In genomic region chr6:92414478-92415404, GRCm38 (mm10) we compare ENCODE assay signal across 11 mouse cellular contexts.
DNase-seq lines count a peak whose midpoint lies in the region; ATAC-seq lines count a peak whose summit lies in the region.
"Had no signal": no experiment of that assay in that cellular context is flagged by ENCODE, and none has a peak within 500 bp of the region (broad histone marks: within the 10 kb centered on the region; RNA-seq: fewer than 3 reads in every experiment).

No protein-coding gene starts in this region.

- no peaks in the 10 kb centered on the region for H3K9me3 ChIP-seq in kidney, embryonic 14.5 days (ENCODE audit: control insufficient read depth, low read length)
- H3K9me3 ChIP-seq in kidney, embryonic 16.5 days (ENCODE audit: low read length), result no peaks in the 10 kb centered on the region
- no peaks in the 10 kb centered on the region for H3K9me3 ChIP-seq in embryonic facial prominence, embryonic 12.5 days
- H3K9me3 ChIP-seq in limb, embryonic 11.5 days (ENCODE audit: control insufficient read depth, low read length), result no peaks in the 10 kb centered on the region
- H3K9me3 ChIP-seq: heart, embryonic 15.5 days; liver, embryonic 13.5 days had no signal

- 35% methylated on average over 8 of the region's 8 CpGs for WGBS in kidney, embryonic 14.5 days
- WGBS in kidney, embryonic 16.5 days, result 38% methylated on average over 8 of the region's 8 CpGs
- 52% methylated on average over 8 of the region's 8 CpGs for WGBS in embryonic facial prominence, embryonic 12.5 days
- WGBS in limb, embryonic 11.5 days, result 29% methylated on average over 8 of the region's 8 CpGs

- peak; percentile 26 for DNase-seq in limb, embryonic 11.5 days (ENCODE audit: low spot score)
- DNase-seq in retina, embryonic 14.5 days (ENCODE audit: low spot score), result peak; percentile 17
- DNase-seq in thymus, postnatal 0 days (ENCODE audit: low spot score), result no peak
- DNase-seq in ovary, adult 18-20 months (ENCODE audit: low spot score), result no peak
- DNase-seq in layer of hippocampus, adult 8-10 months (ENCODE audit: low spot score in 2 of 2), result no peak
- DNase-seq: liver, embryonic 13.5 days had no signal

- H3K27ac ChIP-seq in kidney, embryonic 14.5 days (ENCODE audit: low read depth, low read length), result no peak overlapping the region
- no peak overlapping the region; the same call in 1 of the 2 replicates for H3K27ac ChIP-seq in kidney, embryonic 16.5 days (ENCODE audit: low read length)
- H3K27ac ChIP-seq in embryonic facial prominence, embryonic 12.5 days, result peak overlapping the region; percentile 65
- no peak overlapping the region for H3K27ac ChIP-seq in limb, embryonic 11.5 days (replicated peaks; ENCODE audit: low read depth, low read length)
- H3K27ac ChIP-seq: heart, embryonic 15.5 days; liver, embryonic 13.5 days had no signal

- no peaks in the 10 kb centered on the region for H3K27me3 ChIP-seq in kidney, embryonic 14.5 days (ENCODE audit: control insufficient read depth, insufficient read depth, low read length)
- no peaks in the 10 kb centered on the region for H3K27me3 ChIP-seq in kidney, embryonic 16.5 days (ENCODE audit: insufficient read depth, low read length)
- no peaks in the 10 kb centered on the region for H3K27me3 ChIP-seq in embryonic facial prominence, embryonic 12.5 days
- H3K27me3 ChIP-seq in limb, embryonic 11.5 days (ENCODE audit: control insufficient read depth, insufficient read depth, low read length), result no peaks in the 10 kb centered on the region
- H3K27me3 ChIP-seq: CH12.LX; heart, embryonic 15.5 days; liver, embryonic 13.5 days had no signal

- no peak overlapping the region for H3K4me3 ChIP-seq in kidney, embryonic 14.5 days (ENCODE audit: low read length)
- no peak overlapping the region for H3K4me3 ChIP-seq in kidney, embryonic 16.5 days (ENCODE audit: low read length)
- H3K4me3 ChIP-seq in embryonic facial prominence, embryonic 12.5 days, result no peak overlapping the region
- no peak overlapping the region for H3K4me3 ChIP-seq in limb, embryonic 11.5 days (ENCODE audit: low read depth, low read length)
- H3K4me3 ChIP-seq: heart, embryonic 15.5 days; liver, embryonic 13.5 days had no signal

- peaks cover 9% of the 10 kb centered on the region; the same call in 1 of the 2 replicates for H3K36me3 ChIP-seq in kidney, embryonic 14.5 days (ENCODE audit: control insufficient read depth, insufficient read depth, low read length)
- H3K36me3 ChIP-seq in kidney, embryonic 16.5 days (ENCODE audit: insufficient read depth, low read length), result peaks cover 5% of the 10 kb centered on the region
- H3K36me3 ChIP-seq in embryonic facial prominence, embryonic 12.5 days, result peaks cover 16% of the 10 kb centered on the region
- H3K36me3 ChIP-seq in limb, embryonic 11.5 days (ENCODE audit: control insufficient read depth, insufficient read depth, low read length), result no peaks in the 10 kb centered on the region
- H3K36me3 ChIP-seq: liver, embryonic 13.5 days had no signal

- no peak overlapping the region for H3K9ac ChIP-seq in kidney, embryonic 14.5 days (ENCODE audit: low read depth, low read length)
- H3K9ac ChIP-seq in kidney, embryonic 16.5 days (replicated peaks; ENCODE audit: low read length), result no peak overlapping the region
- H3K9ac ChIP-seq in embryonic facial prominence, embryonic 12.5 days, result no peak overlapping the region
- no peak overlapping the region for H3K9ac ChIP-seq in limb, embryonic 11.5 days (ENCODE audit: low read length)
- H3K9ac ChIP-seq: heart, embryonic 15.5 days; liver, embryonic 13.5 days had no signal

- H3K4me2 ChIP-seq in kidney, embryonic 14.5 days (replicated peaks; ENCODE audit: low read depth, low read length), result no peak overlapping the region
- H3K4me2 ChIP-seq in kidney, embryonic 16.5 days (replicated peaks; ENCODE audit: low read depth, low read length), result no peak overlapping the region
- no peak overlapping the region for H3K4me2 ChIP-seq in embryonic facial prominence, embryonic 12.5 days (replicated peaks)
- H3K4me2 ChIP-seq in limb, embryonic 11.5 days (ENCODE audit: low read depth, severe bottlenecking), result no peak overlapping the region
- H3K4me2 ChIP-seq: heart, embryonic 15.5 days; liver, embryonic 13.5 days had no signal

- ATAC-seq in kidney, embryonic 14.5 days (ENCODE audit: low FRiP score, low TSS enrichment), result peak; percentile 69; the same call in 1 of the 2 replicates
- no peak for ATAC-seq in kidney, embryonic 16.5 days (ENCODE audit: low FRiP score, low TSS enrichment)
- ATAC-seq in embryonic facial prominence, embryonic 12.5 days (ENCODE audit: insufficient number of reproducible peaks, insufficient read depth, low FRiP score, low TSS enrichment), result peak; percentile 72; the same call in 1 of the 2 replicates
- ATAC-seq in limb, embryonic 11.5 days (ENCODE audit: insufficient number of reproducible peaks, low FRiP score, low TSS enrichment, low read depth), result peak; percentile 67

- no peaks in the 10 kb centered on the region for H3K4me1 ChIP-seq in kidney, embryonic 14.5 days (ENCODE audit: control insufficient read depth, insufficient read depth, low read length)
- no peaks in the 10 kb centered on the region; the same call in 1 of the 2 replicates for H3K4me1 ChIP-seq in kidney, embryonic 16.5 days (ENCODE audit: insufficient read depth, low read length)
- H3K4me1 ChIP-seq in embryonic facial prominence, embryonic 12.5 days, result peaks cover 16% of the 10 kb centered on the region
- H3K4me1 ChIP-seq in limb, embryonic 11.5 days (ENCODE audit: control insufficient read depth, insufficient read depth, low read length), result no peaks in the 10 kb centered on the region; the same call in 1 of the 2 replicates
- H3K4me1 ChIP-seq: liver, embryonic 13.5 days had no signal

Comparison
In these comparisons a context has a peak if more than half of its experiments do, and no peak if none do; other contexts are left out.
1. DNase-seq: peak in limb, embryonic 11.5 days (single experiment) and retina, embryonic 14.5 days (single experiment); none in thymus, postnatal 0 days (single experiment), ovary, adult 18-20 months (single experiment) and layer of hippocampus, adult 8-10 months (0 of 2).